Mouse (Mus musculus) c-Kit-positive CD71-negative TER-119-negative erythroid progenitor cells, embryonic 14.5 days (primary cell): ENCODE measurements around the gene Pef1.

Source experiments
- DNase-seq: peaks from one replicate; pipeline ENCODE4 v3.0.0-alpha.2; 2013; ENCODE audit warnings: low read depth

The Pef1 gene

GRCm38 (mm10) chr4:130102111-130102651 is at the start of gene Pef1:
Gene Pef1, plus strand, starts transcription at chr4:130102558.
- no peak for DNase-seq

- no peak for DNase-seq
Observed at GRCm38 (mm10) chr4:130053111-130053510, 49.2 kb upstream of the Pef1 start.

GRCm38 (mm10) chr4:130054727-130055126 is 47.6 kb upstream of the Pef1 start:
- no peak for DNase-seq

- no peak for DNase-seq
Observed at GRCm38 (mm10) chr4:130055160-130056010, 47.0 kb upstream of the Pef1 start.

- no peak for DNase-seq
Observed at GRCm38 (mm10) chr4:130056011-130056322, 46.4 kb upstream of the Pef1 start.

GRCm38 (mm10) chr4:130056471-130056870 is 45.9 kb upstream of the Pef1 start:
- DNase-seq, result no peak

- no peak for DNase-seq
Observed at GRCm38 (mm10) chr4:130060937-130061336, 41.4 kb upstream of the Pef1 start.

- no peak for DNase-seq
Observed at GRCm38 (mm10) chr4:130063191-130063590, 39.2 kb upstream of the Pef1 start.

GRCm38 (mm10) chr4:130066816-130067215 is 35.5 kb upstream of the Pef1 start:
- DNase-seq, result peak; percentile 10

- DNase-seq, result no peak
Observed at GRCm38 (mm10) chr4:130070523-130070922, 31.8 kb upstream of the Pef1 start.

GRCm38 (mm10) chr4:130071758-130072157 is 30.6 kb upstream of the Pef1 start:
- DNase-seq, result no peak

- DNase-seq, result no peak
Observed at GRCm38 (mm10) chr4:130073367-130073766, 29.0 kb upstream of the Pef1 start.

GRCm38 (mm10) chr4:130074761-130075515 is 27.4 kb upstream of the Pef1 start:
- DNase-seq, result no peak

- no peak for DNase-seq
Observed at GRCm38 (mm10) chr4:130076856-130077255, 25.5 kb upstream of the Pef1 start.

- DNase-seq, result no peak
Observed at GRCm38 (mm10) chr4:130078816-130079485, 23.4 kb upstream of the Pef1 start.

GRCm38 (mm10) chr4:130079521-130079920 is 22.8 kb upstream of the Pef1 start:
- no peak for DNase-seq

GRCm38 (mm10) chr4:130081345-130082190 is 20.8 kb upstream of the Pef1 start:
- DNase-seq, result no peak

GRCm38 (mm10) chr4:130082211-130082610 is 20.1 kb upstream of the Pef1 start:
- DNase-seq, result no peak

- no peak for DNase-seq
Observed at GRCm38 (mm10) chr4:130084331-130084945, 17.9 kb upstream of the Pef1 start.

GRCm38 (mm10) chr4:130085246-130085820 is 17.0 kb upstream of the Pef1 start:
- no peak for DNase-seq

GRCm38 (mm10) chr4:130087293-130087692 is 15.1 kb upstream of the Pef1 start:
- peak; percentile 63 for DNase-seq
